Mouse (Mus musculus) cerebellum, adult 9-11 months (tissue): ENCODE data around the gene Sstr3.

Experiments used
- DNase-seq: peaks from one replicate; pipeline ENCODE4 v3.0.0; 2022

The Sstr3 gene

DNA sequence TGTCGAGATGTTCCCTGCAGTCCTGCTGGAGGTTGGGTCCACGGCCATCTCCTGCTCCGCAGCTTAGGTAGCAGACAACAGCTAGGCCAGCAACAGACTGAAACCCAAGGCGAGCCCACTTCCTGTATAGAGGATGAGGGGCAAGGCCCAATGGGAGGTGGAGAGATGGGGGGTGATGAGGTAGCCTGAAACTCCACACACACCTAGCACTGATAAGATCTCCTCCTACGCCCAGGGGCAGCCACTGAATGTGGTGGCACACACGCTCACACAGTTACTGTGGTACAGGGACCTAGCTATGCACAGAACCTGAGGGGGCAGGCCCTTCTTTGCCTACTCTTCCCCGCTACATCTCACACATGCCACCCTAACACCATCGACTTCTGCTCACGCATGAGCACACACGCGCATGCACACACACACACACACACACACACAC is 49.5 kb downstream of the Sstr3 start, which contains the start of gene Il2rb:
Gene Il2rb, minus strand, starts transcription at position 304 of the 439 bp plus-strand sequence.
- DNase-seq = no peak

DNA sequence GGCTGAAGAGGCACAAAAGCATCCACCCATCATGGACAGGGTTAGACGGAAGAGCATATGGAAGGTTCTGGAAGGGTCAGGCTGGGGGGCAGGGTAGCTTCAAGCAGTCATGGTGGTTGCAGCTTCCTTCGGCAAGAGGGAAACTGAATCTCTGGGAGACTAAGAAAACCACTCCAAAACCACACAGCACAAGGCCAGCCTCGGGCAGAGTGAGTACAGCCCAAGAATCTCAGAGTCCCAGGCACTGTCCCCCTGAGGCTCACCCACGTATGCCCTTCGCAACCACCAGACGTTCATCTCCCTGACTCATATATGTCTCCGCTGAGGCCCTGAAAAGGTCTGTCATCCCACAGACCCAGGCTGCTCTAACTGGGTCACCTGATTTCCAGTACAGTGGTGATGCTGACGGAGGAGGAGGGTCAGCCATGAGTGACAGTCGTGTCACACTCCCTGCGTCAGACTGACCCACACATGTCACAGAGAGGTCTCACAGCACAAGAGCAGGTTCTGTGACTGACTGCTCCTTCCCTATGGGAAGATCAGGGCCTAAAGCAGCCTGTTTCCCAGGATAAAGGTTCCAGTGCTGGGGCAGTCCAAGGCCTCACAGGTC is 51.0 kb downstream of the Sstr3 start:
- DNase-seq = no peak

DNA sequence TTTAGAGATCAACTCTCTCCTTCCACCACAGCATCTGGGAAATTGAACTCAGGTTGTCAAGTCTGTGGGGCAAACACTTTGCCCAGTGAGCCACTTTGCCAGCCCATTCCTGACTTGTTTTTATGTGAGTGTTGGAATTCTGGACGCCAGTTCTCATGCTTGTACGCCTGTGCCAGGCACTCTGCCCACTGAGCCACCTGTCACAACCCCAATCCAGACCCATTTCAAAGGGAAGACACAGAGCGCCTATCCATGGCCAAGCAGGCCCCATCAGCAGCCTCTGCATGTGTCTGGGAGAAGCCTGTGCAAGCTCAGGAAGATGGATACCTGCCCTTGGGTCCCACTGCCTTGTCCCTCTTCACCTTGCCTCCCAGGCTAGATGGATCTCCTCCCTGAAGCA is 53.2 kb downstream of the Sstr3 start:
- peak; percentile 62 for DNase-seq

DNA sequence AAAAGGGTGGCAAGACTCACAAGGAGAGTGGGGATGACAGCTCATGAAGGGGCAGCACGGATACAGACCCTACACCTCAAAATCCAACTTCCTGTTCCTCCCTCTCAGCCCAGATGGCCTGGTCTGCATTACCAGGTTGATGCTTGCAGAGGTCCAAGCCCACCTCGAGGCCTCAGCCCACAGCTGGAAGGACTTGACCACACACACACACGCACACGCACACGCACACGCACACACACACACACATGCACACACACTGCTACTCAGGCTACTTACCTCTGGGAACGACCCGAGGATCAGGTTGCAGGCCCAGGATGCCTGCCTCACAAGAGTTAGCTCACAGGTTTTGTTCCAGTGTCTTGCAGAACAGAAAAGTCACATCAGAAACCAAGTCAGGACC is 54.6 kb downstream of the Sstr3 start:
- DNase-seq = no peak

DNA sequence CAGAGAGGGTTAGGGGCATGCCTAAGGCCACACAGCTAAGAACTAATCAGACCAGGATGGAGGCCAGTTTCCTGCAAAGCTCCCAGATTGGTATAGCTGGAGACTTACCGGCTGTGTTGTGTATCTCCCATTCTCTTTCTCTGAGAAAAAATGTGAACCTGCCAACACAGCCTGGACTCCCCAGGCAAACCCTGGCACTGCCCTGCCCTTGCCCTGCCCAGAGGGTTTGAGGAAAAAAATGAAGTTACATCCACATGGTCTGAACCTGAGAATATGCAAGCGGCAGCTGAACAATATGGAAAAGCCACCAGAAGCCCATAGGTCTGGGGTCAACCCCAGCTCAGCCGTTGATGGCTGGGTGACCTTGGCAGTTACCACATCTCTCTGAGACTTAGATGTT is 55.2 kb downstream of the Sstr3 start:
- DNase-seq = peak; percentile 76

DNA sequence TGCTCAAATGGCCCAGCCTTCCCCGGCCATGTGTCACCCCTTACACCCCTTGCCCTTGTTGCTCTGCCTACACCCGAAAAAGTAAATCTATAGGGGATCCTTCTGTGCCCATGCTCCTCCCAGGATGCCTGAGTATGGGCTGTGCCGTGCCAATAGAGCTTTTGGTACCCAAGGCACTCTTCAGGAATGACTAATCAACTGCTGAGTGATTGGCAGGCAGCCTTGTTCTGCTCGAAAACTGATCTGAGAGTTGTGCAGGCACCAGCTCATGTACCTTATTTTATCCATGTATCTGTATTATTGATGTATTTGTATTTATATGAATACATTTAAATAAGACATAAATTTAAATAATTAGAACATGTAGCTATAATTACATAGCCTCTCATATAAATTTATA is 57.4 kb downstream of the Sstr3 start:
- no peak for DNase-seq
